Mouse (Mus musculus) MEL (cell line): ENCODE measurements around the gene Itsn2. TPM values are rescaled to one million over a fixed set of nuclear protein-coding genes. Genes with fewer than 3 reads are reported as not detected.
"Not testable (repeated sequence)": the region's sequence is repeated elsewhere in the genome, so short reads cannot be mapped to it uniquely, and the experiment has no call there.

Source experiments
- DNase-seq: peaks from one replicate; pipeline ENCODE4 v3.0.0; 2011; ENCODE audit warnings: low read depth, low spot score
- H3K27ac ChIP-seq: 2 replicates; pipeline ENCODE4 v1.5.1; 2012; ENCODE audit warnings: low read depth, mild to moderate bottlenecking, control low read depth, low read length, moderate library complexity; ENCODE audit not compliant: control insufficient read depth
- H3K27me3 ChIP-seq, 2 experiments: fragments of 150-350 bp in 1 of 2; sonication (generic) in 1 of 2; 2 replicates each; pipeline ENCODE4 v1.6.1; 2012; ENCODE audit warnings: low read length in 2 of 2, mild to moderate bottlenecking in 2 of 2, improper control_type of control experiment in 1 of 2, moderate library complexity in 1 of 2; ENCODE audit not compliant: insufficient read depth in 2 of 2, control insufficient read depth in 1 of 2
- H3K36me3 ChIP-seq, 2 experiments: 2 replicates each; pipeline ENCODE4 v1.6.1; 2012 to 2014; ENCODE audit warnings: low read length in 2 of 2, improper control_type of control experiment in 1 of 2, inconsistent platforms in 1 of 2, mild to moderate bottlenecking in 1 of 2; ENCODE audit not compliant: insufficient read depth in 2 of 2, control insufficient read depth in 1 of 2
- H3K4me1 ChIP-seq, 2 experiments: fragments of 150-350 bp in 1 of 2; sonication (generic) in 1 of 2; 2 replicates each; pipeline ENCODE4 v1.6.1; 2012; ENCODE audit warnings: low read length in 2 of 2, improper control_type of control experiment in 1 of 2, mild to moderate bottlenecking in 1 of 2; ENCODE audit not compliant: insufficient read depth in 2 of 2, control insufficient read depth in 1 of 2
- H3K4me3 ChIP-seq, 2 experiments: fragments of 150-350 bp in 1 of 2; sonication (generic) in 1 of 2; 2 replicates each; pipeline ENCODE4 v1.5.1; 2012; ENCODE audit warnings: low read depth in 2 of 2, low read length in 2 of 2, mild to moderate bottlenecking in 2 of 2, moderate library complexity in 2 of 2, control low read depth in 1 of 2, improper control_type of control experiment in 1 of 2; ENCODE audit not compliant: control insufficient read depth in 1 of 2, insufficient read depth in 1 of 2
- H3K79me2 ChIP-seq: 2 replicates; pipeline ENCODE4 v1.6.1; 2012; ENCODE audit warnings: mild to moderate bottlenecking, low read length, moderate library complexity; ENCODE audit not compliant: control insufficient read depth, poor library complexity, insufficient read depth
- H3K9ac ChIP-seq: 2 replicates; pipeline ENCODE4 v1.6.1; 2012; ENCODE audit warnings: low read depth, mild to moderate bottlenecking, control low read depth, low read length, moderate library complexity; ENCODE audit not compliant: control insufficient read depth, poor library complexity, severe bottlenecking
- H3K9me3 ChIP-seq: fragments of 150-350 bp; sonication (generic); replicated peaks from 2 replicates; pipeline ENCODE4 v1.6.1; 2012; ENCODE audit warnings: mild to moderate bottlenecking, low read length, improper control_type of control experiment, moderate library complexity; ENCODE audit not compliant: insufficient read depth
- BHLHE40 ChIP-seq: IDR thresholded peaks from 2 replicates; pipeline ENCODE4 v1.6.1; 2012; ENCODE audit warnings: low read depth, mild to moderate bottlenecking, inconsistent platforms, low read length, improper control_type of control experiment, borderline replicate concordance
- ELF1 ChIP-seq: IDR thresholded peaks from 2 replicates; pipeline ENCODE4 v1.6.1; 2014; ENCODE audit warnings: low read depth, mild to moderate bottlenecking, inconsistent platforms, low read length, improper control_type of control experiment, moderate library complexity
- ETS1 ChIP-seq: IDR thresholded peaks from 2 replicates; pipeline ENCODE4 v1.6.1; 2012; ENCODE audit warnings: low read depth, mild to moderate bottlenecking, inconsistent platforms, low read length, improper control_type of control experiment, moderate library complexity
- GATA1 ChIP-seq: IDR thresholded peaks from 2 replicates; pipeline ENCODE4 v1.6.1; 2011; ENCODE audit warnings: low read depth, low read length, improper control_type of control experiment
- JUND ChIP-seq: IDR thresholded peaks from 2 replicates; pipeline ENCODE4 v1.6.1; 2011; ENCODE audit warnings: low read depth, mild to moderate bottlenecking, improper control_type of control experiment, low read length
- MAX ChIP-seq: IDR thresholded peaks from 2 replicates; pipeline ENCODE4 v1.6.1; 2011; ENCODE audit warnings: low read length, improper control_type of control experiment
- MXI1 ChIP-seq: IDR thresholded peaks from 2 replicates; pipeline ENCODE4 v1.6.1; 2011; ENCODE audit warnings: mild to moderate bottlenecking, low read depth, low read length, improper control_type of control experiment
- MYB ChIP-seq: IDR thresholded peaks from 2 replicates; pipeline ENCODE4 v1.6.1; 2011; ENCODE audit warnings: mild to moderate bottlenecking, low read depth, low read length, improper control_type of control experiment
- MYC ChIP-seq: IDR thresholded peaks from 2 replicates; pipeline ENCODE4 v1.6.1; 2011; ENCODE audit warnings: low read depth, mild to moderate bottlenecking, low read length, improper control_type of control experiment, moderate library complexity
- NELFE ChIP-seq: IDR thresholded peaks from 2 replicates; pipeline ENCODE4 v1.6.1; 2011; ENCODE audit warnings: low read depth, low read length, improper control_type of control experiment
- NRF1 ChIP-seq: IDR thresholded peaks from 2 replicates; pipeline ENCODE4 v1.6.1; 2014; ENCODE audit warnings: low read depth, mild to moderate bottlenecking, inconsistent platforms, low read length, improper control_type of control experiment, moderate library complexity; ENCODE audit not compliant: poor library complexity, insufficient read depth, severe bottlenecking
- POLR2AphosphoS2 ChIP-seq: IDR thresholded peaks from 2 replicates; pipeline ENCODE4 v1.6.1; 2011; ENCODE audit warnings: low read length, improper control_type of control experiment
- POLR2AphosphoS5 ChIP-seq: IDR thresholded peaks from 2 replicates; pipeline ENCODE4 v1.6.1; 2012; ENCODE audit warnings: low read depth, borderline replicate concordance, mild to moderate bottlenecking, inconsistent platforms, low read length, moderate library complexity, mixed read lengths
- RAD21 ChIP-seq: IDR thresholded peaks from 2 replicates; pipeline ENCODE4 v1.6.1; 2011; ENCODE audit warnings: mild to moderate bottlenecking, low read depth, low read length, improper control_type of control experiment
- RCOR1 ChIP-seq: IDR thresholded peaks from 2 replicates; pipeline ENCODE4 v1.6.1; 2012; ENCODE audit warnings: low read depth, mild to moderate bottlenecking, inconsistent platforms, low read length, improper control_type of control experiment
- SMC3 ChIP-seq: IDR thresholded peaks from 2 replicates; pipeline ENCODE4 v1.6.1; 2011; ENCODE audit warnings: low read depth, low read length, improper control_type of control experiment
- TBP ChIP-seq: IDR thresholded peaks from 2 replicates; pipeline ENCODE4 v1.8.0; 2011; ENCODE audit warnings: low read depth, low read length, improper control_type of control experiment
- TCF12 ChIP-seq: IDR thresholded peaks from 2 replicates; pipeline ENCODE4 v1.6.1; 2014; ENCODE audit warnings: low read depth, mild to moderate bottlenecking, inconsistent platforms, low read length, improper control_type of control experiment, moderate library complexity
- UBTF ChIP-seq: IDR thresholded peaks from 2 replicates; pipeline ENCODE4 v1.6.1; 2012; ENCODE audit warnings: low read depth, mild to moderate bottlenecking, inconsistent platforms, low read length, improper control_type of control experiment, moderate library complexity, borderline replicate concordance; ENCODE audit not compliant: insufficient read depth
- USF2 ChIP-seq, 2 experiments: IDR thresholded peaks; 2 replicates each; pipeline ENCODE4 v1.6.1; 2011 to 2012; ENCODE audit warnings: improper control_type of control experiment in 2 of 2, low read length in 2 of 2, borderline replicate concordance in 1 of 2, inconsistent platforms in 1 of 2, low read depth in 1 of 2, mild to moderate bottlenecking in 1 of 2; ENCODE audit not compliant: insufficient read depth in 1 of 2
- ZKSCAN1 ChIP-seq: IDR thresholded peaks from 2 replicates; pipeline ENCODE4 v1.6.1; 2012; ENCODE audit warnings: low read depth, mild to moderate bottlenecking, inconsistent platforms, low read length, improper control_type of control experiment, moderate library complexity
- polyA plus RNA-seq, 2 experiments: library from polyadenylated mRNA; stranded (reverse) in 1 of 2; unstranded in 1 of 2; fragments of >175 nt in 1 of 2; fragments of >200 nt in 1 of 2; gene quantifications; 2 replicates each; pipeline versions ENCODE4 v1.2.1 to v1.2.4; 2012; ENCODE audit warnings: low replicate concordance in 2 of 2, low read depth in 1 of 2; ENCODE audit not compliant: insufficient read length in 2 of 2, insufficient read depth in 1 of 2, missing spikeins in 1 of 2
- total RNA-seq: library from RNA; depleted of rRNA; stranded (reverse); fragments of 300-350 nt; gene quantifications from 2 replicates; pipeline ENCODE4 v1.2.3, GENCODE M21; 2012

Itsn2 gene
- total and polyA plus RNA-seq, 3 experiments, result 40.1 to 218 (median 47.5) TPM

DNA sequence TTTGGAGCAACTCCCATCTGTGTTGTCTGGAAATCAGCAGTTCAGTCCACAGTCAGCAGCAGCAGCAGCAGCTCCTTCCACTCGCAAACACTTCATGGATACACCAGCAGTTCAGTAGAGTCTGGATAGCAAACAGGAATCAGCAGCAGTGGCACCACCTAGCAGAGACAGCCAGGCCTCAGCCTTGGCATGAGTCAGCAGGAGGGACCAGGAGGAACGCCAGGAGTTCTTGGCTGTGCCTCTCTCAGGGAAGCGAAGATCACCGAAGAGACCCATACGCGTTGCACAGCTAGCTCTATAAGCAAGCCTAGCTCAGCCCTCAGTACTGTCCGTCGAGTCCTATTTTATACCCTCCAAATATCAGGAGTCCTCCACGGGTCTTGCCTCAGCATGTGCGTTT, 152.0 kb downstream of the Itsn2 start:
- Histone ChIP-seq H3K4me1 (no peaks in the 10 kb centered on the region), H3K27ac (no peak overlapping the region)

DNA sequence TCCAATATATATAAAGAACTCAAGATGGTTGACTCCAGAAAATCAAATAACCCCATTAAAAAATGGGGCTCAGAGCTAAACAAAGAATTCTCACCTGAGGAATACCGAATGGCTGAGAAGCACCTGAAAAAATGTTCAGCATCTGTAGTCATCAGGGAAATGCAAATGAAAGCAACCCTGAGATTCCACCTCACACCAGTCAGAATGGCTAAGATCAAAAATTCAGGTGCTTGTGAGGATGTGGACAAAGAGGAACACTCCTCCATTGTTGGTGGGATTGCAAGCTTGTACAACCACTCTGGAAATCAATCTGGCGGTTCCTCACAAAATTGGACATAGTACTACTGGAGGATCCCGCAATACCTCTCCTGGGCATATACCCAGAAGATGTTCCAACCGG, 162.0 kb downstream of the Itsn2 start:
- not testable (repeated sequence) for H3K79me2 ChIP-seq, H3K4me3 ChIP-seq, H3K9me3 ChIP-seq, H3K36me3 ChIP-seq, H3K4me1 ChIP-seq, DNase-seq, H3K27me3 ChIP-seq, H3K9ac ChIP-seq, H3K27ac ChIP-seq

More for the DNA sequence above, 152.0 kb downstream of the Itsn2 start:
- Histone ChIP-seq H3K36me3 (no peaks in the 10 kb centered on the region), H3K9ac (no peak overlapping the region), H3K27me3 (no peaks in the 10 kb centered on the region), H3K9me3 (no peaks in the 10 kb centered on the region), H3K4me3 (no peak overlapping the region), H3K79me2 (no peaks in the 10 kb centered on the region)
- DNase-seq, result no peak
- TF ChIP-seq MAX (no peak), MYC (no peak), GATA1 (no peak), MXI1 (no peak), RAD21 (no peak), USF2 (IDR thresholded peaks at IDR 0.05; ENCODE audit: borderline replicate concordance in 1 of 2, insufficient read depth in 1 of 2, low read depth in 1 of 2, low read length in 2 of 2) (no peak), POLR2AphosphoS5 (no peak), TBP (no peak), TCF12 (no peak), ZKSCAN1 (no peak), MYB (no peak), ELF1 (no peak), BHLHE40 (no peak), NRF1 (no peak), NELFE (no peak), UBTF (no peak)

DNA sequence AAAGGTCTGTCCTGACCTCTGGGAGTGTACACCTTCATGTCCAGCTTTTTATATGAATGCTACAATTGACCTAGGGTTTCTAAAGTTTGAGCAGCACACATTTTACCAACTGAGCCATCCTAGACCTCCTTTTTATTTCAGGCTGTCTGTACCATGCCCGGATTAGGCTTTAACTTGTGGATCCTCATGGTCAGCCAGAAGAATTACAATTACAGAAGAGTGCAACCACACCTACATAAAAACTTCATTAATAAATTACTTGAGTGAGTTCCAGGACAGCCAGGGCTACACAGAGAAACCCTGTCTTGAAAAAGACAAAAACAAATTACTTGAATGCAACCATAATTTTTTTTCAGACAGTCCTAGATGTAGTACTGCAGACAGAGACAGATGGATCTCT, 164.6 kb downstream of the Itsn2 start:
- no peak for TF ChIP-seq SMC3
- TF ChIP-seq ETS1, result no peak
- no peak for TF ChIP-seq POLR2AphosphoS5
- TF ChIP-seq NELFE, result no peak
- no peak for TF ChIP-seq GATA1
- no peak for TF ChIP-seq POLR2AphosphoS2
- TF ChIP-seq RCOR1, result no peak
- no peak for TF ChIP-seq UBTF
- TF ChIP-seq MXI1, result no peak
- no peak for TF ChIP-seq JUND
- Histone ChIP-seq H3K9me3 (no peaks in the 10 kb centered on the region), H3K4me3 (no peak overlapping the region), H3K79me2 (no peaks in the 10 kb centered on the region), H3K27me3 (no peaks in the 10 kb centered on the region), H3K9ac (no peak overlapping the region), H3K4me1 (no peaks in the 10 kb centered on the region), H3K27ac (no peak overlapping the region), H3K36me3 (no peaks in the 10 kb centered on the region)
- DNase-seq, result no peak
